Mouse (Mus musculus): ENCODE measurements at regions not wholly inside any gene's neighbourhood (a gene's known extent, or its start where the extent isn't known, plus 50 kb on each side); places are given as distances from the start of the nearest gene placed in this dataset.
A peak's percentile ranks its signal among the peaks of the same experiment; 100 is the strongest.

- DNase-seq (ENCODE audit: low read depth, low spot score), result no peak
Observed at GRCm38 (mm10) chr3:41365145-41365830, 190.2 kb upstream of the Jade1 start.

GRCm38 (mm10) chr3:41363947-41364346, 191.6 kb upstream of the Jade1 start:
- no peak for DNase-seq (ENCODE audit: low read depth, low spot score)

GRCm38 (mm10) chr3:41360231-41360630, 195.3 kb upstream of the Jade1 start:
- DNase-seq (ENCODE audit: low read depth, low spot score), result no peak

- no peak for DNase-seq (ENCODE audit: low read depth, low spot score)
Observed at GRCm38 (mm10) chr3:41359458-41359857, 196.1 kb upstream of the Jade1 start.

- DNase-seq (ENCODE audit: low read depth, low spot score), result no peak
Observed at GRCm38 (mm10) chr3:41353021-41353420, 202.5 kb upstream of the Jade1 start.

GRCm38 (mm10) chr3:41351786-41352185, 203.7 kb upstream of the Jade1 start:
- no peak for DNase-seq (ENCODE audit: low read depth, low spot score)

GRCm38 (mm10) chr3:41351091-41351685, 204.3 kb upstream of the Jade1 start:
- DNase-seq (ENCODE audit: low read depth, low spot score), result no peak

- no peak for DNase-seq (ENCODE audit: low read depth, low spot score)
Observed at GRCm38 (mm10) chr3:41350331-41350730, 205.2 kb upstream of the Jade1 start.

GRCm38 (mm10) chr3:41348795-41349194, 206.7 kb upstream of the Jade1 start:
- peak; percentile 13 for DNase-seq (ENCODE audit: low read depth, low spot score)

GRCm38 (mm10) chr3:41346863-41347262, 208.7 kb upstream of the Jade1 start:
- DNase-seq (ENCODE audit: low read depth, low spot score), result no peak

GRCm38 (mm10) chr3:41343431-41343830, 212.1 kb upstream of the Jade1 start:
- DNase-seq (ENCODE audit: low read depth, low spot score), result no peak

GRCm38 (mm10) chr3:41332481-41332880, 223.1 kb upstream of the Jade1 start:
- DNase-seq (ENCODE audit: low read depth, low spot score), result no peak

- DNase-seq (ENCODE audit: low read depth, low spot score), result no peak
Observed at GRCm38 (mm10) chr3:41330356-41330755, 225.2 kb upstream of the Jade1 start.

- DNase-seq (ENCODE audit: low read depth, low spot score), result no peak
Observed at GRCm38 (mm10) chr3:41328828-41329227, 226.7 kb upstream of the Jade1 start.

- no peak for DNase-seq (ENCODE audit: low read depth, low spot score)
Observed at GRCm38 (mm10) chr3:41326211-41327104, 229.1 kb upstream of the Jade1 start.

- no peak for DNase-seq (ENCODE audit: low read depth, low spot score)
Observed at GRCm38 (mm10) chr3:41321808-41322207, 233.7 kb upstream of the Jade1 start.

- DNase-seq (ENCODE audit: low read depth, low spot score), result no peak
Observed at GRCm38 (mm10) chr3:41319214-41319856, 236.2 kb upstream of the Jade1 start.

- no peak for DNase-seq (ENCODE audit: low read depth, low spot score)
Observed at GRCm38 (mm10) chr3:41318232-41319131, 235.6 kb upstream of the Pgrmc2 start.

GRCm38 (mm10) chr3:41317170-41317569, 234.3 kb upstream of the Pgrmc2 start:
- no peak for DNase-seq (ENCODE audit: low read depth, low spot score)

- no peak for DNase-seq (ENCODE audit: low read depth, low spot score)
Observed at GRCm38 (mm10) chr3:41312492-41312891, 229.6 kb upstream of the Pgrmc2 start.
